Mouse (Mus musculus): ENCODE measurements around the gene Cers3.

- no peak for TF ChIP-seq CTCF (IDR thresholded peaks at IDR 0.05; ENCODE audit: low read depth, low read length)
- TF ChIP-seq GATA1 (IDR thresholded peaks at IDR 0.05; ENCODE audit: borderline replicate concordance, low read length) = no peak
- no peak for TF ChIP-seq GATA2 (IDR thresholded peaks at IDR 0.05; ENCODE audit: borderline replicate concordance, low read depth, low read length)
- TF ChIP-seq TAL1 (conservative IDR thresholded peaks at IDR 0.05; ENCODE audit: low read depth, low read length) = no peak
Observed at GRCm38 (mm10) chr7:66840008-66840719, 96.9 kb downstream of the Cers3 start.

Data from G1E (cell line).